Mouse (Mus musculus) NIH3T3 (cell line): Measurements from ENCODE around the gene Zmym6.

Source experiments
- DNase-seq: peaks from one replicate; pipeline ENCODE4 v3.0.0-alpha.2; 2012; ENCODE audit warnings: low read depth

Gene Zmym6

DNA sequence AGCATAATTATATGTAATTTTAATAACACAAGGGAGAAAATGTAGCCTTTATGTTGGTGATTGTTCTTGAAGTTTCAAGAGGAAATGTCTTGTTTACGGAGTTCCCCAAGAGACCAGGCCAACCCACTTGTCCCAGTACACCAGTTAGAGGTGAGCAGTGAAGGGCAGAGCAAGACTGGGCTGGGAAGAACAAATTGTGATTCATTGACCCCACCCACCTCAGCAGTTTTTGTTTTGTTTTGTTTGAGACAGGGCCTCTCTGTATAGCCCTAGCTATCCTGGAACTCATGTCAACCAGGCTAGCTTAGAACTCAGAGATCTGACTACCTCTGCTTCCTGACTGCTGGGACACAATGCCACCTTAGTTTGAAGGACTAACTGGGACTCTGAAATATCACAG is 47.1 kb downstream of the Zmym6 start:
- DNase-seq = no peak

DNA sequence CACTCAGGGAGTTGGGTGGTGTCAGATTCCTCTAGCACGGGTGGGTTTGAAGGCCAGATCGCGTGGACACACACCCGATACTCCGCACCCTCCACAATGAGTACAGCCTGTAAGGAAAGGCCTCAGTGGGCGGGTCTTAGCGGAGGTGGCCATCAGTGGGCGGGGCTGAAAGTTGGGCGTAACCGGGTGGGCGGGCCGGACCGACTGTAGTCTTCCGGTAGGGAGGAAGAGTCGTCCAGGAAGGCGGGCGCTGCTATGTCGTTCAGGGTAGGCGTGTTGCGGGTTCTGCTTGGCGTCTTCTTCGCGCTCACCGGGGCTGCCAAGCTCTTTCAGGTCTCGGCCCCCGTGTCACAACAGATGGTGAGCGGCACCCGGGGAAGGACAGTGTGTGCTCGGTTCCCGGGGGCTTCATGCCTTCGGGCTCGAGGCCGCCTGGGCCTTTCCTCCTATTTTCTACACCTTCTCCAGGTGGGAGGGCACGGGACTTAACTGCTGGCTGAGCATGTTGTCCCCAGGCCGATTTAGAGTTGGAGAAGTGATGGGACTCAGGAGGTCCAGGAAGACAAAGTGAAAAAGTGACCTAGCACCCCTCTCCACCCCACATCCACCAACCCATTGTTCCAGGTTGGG is 48.8 kb downstream of the Zmym6 start:
- peak; percentile 98 for DNase-seq

DNA sequence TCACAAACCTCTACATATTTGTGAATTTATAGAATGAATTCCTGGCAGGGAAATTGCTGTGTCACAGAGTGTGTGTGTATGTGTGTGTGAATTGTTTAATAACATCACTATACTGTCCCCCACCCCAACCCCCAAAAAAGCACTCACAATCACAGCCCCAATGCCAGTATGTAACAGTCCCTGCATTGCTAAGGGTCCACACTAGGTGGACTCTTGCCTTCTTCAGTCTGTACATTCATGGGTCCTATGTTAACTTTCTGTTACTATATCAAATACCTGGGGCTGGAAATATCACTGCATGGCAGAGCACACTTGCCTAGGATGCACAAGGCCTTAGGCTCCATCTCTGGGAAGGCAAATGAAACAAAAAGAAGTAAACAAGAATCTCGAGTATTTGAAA is 57.5 kb downstream of the Zmym6 start:
- no peak for DNase-seq

- peak; percentile 74 for DNase-seq
These were observed 60.4 kb downstream of the Zmym6 start for GRCm38 (mm10) chr4:127137591-127137990.

DNA sequence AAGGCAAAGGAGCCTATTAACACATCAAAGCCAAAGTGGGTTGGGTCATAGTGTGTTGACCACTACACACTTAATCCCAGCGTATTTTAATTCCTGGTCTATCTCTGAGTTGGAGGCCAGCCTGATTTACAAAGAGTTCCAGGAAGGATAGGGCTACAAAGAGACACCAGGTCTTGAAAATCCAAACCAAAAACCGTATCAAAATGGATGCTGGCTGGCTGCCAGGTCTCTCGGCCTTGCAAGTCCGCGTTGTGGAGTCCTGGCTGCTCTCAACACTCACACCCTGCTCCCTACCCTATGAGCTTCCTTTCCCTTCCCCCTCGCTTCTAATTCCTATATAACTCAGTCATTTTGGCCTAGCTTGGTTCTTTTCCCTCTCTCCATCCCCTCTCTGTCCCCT is 61.3 kb downstream of the Zmym6 start:
- DNase-seq = no peak

DNA sequence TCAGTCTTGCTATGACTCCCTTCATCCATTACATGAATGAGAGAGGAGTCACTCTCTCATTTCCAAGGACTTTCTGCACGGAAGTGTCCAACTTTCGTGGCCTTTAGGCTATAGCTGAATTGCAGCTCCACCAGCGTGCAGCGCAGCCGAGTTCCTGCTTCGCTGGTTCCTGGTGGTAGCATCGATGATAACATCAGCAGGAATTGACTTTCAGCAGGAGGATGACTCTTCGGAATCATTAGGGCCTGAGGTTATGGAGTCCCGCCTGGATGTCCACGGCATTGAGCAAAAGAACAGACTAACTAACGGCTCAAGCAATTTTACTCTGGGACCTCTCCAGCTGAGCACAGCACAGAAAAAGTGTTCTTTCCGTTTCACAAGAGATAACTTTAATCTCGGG is 72.8 kb downstream of the Zmym6 start:
- DNase-seq = no peak

DNA sequence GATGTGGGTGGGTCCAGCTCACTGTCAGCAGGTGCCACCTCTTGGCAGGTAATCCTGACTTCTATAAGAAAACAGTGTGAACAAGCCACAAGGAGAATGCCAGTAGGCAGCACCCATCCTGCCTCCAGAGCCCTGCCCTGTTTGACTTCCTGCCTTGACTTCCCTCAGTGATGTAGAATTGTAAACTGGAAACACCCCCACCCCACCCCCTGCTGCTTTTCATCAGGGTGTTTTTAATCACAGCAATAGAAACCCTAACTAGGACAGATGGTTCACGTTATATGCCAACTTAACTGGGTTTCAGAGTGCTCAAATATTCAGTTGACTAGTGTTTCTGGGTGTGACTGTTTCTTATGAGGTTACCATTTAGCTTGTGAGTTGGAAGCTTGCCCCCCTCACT is 76.2 kb downstream of the Zmym6 start:
- no peak for DNase-seq

- peak; percentile 14 for DNase-seq
These were observed 78.6 kb downstream of the Zmym6 start for GRCm38 (mm10) chr4:127155757-127156156.

GRCm38 (mm10) chr4:127157746-127158145 is 80.6 kb downstream of the Zmym6 start:
- no peak for DNase-seq

DNA sequence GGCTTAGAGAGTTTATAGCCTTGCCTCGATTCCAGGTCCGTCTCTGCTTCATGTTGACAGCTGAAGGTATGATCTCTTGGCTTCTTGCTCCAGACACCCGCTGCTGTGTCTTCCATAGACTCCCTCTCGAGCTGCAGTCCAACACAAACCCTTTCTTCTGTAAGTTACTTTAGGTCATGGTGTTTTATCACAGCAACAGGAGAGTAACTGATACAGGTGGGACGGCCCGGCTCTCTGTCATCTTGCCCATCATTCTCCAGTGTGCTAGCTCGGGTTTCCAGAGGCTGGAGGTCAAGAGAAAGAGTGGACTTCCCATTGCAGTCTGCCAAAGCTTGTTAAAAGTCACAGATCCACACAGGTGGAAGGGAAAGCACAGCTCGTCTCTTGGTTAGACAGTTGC is 86.7 kb downstream of the Zmym6 start:
- DNase-seq = no peak

- DNase-seq = no peak
These were observed 89.9 kb downstream of the Zmym6 start for GRCm38 (mm10) chr4:127167096-127167495.

- no peak for DNase-seq
These were observed 90.5 kb downstream of the Zmym6 start for GRCm38 (mm10) chr4:127167731-127168130.

DNA sequence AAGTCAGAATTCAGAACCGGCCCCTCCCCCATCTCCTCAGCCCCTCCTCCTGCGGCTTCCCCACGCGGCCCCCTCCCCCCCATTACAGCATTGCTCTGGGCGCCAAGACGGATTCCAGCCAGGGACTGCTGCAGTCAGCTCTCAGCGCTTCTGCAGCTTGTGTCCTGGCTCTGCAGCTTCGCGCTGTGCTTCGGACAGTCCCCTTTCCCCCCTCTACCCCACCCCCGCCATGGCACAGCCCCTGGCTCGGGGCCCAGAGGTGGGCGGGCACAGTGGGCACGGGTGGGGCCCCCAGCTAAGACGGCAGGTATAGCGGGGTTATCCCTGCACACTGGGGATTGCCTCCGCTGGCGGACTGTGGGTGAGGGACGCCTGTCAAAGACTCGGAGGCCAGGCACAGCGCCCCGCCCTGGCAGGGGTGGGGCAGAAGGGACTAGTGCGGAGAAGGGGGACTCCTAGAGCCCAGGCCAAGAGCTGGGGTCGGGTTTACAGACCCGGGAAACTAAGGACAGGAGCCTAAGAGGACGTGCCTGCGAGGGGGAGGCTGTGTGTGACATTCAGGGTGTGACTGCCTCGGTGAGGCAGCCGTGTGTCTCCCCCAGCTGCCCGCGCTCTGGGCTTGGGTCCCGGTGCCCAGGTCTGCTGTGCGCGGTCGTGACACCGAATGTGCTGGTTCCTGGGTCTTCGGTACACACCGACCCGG is 91.2 kb downstream of the Zmym6 start:
- DNase-seq = no peak

GRCm38 (mm10) chr4:127168914-127169345 is 91.7 kb downstream of the Zmym6 start, which contains the start of gene Dlgap3:
Gene Dlgap3, plus strand, starts transcription at chr4:127169204.
- DNase-seq = no peak

DNA sequence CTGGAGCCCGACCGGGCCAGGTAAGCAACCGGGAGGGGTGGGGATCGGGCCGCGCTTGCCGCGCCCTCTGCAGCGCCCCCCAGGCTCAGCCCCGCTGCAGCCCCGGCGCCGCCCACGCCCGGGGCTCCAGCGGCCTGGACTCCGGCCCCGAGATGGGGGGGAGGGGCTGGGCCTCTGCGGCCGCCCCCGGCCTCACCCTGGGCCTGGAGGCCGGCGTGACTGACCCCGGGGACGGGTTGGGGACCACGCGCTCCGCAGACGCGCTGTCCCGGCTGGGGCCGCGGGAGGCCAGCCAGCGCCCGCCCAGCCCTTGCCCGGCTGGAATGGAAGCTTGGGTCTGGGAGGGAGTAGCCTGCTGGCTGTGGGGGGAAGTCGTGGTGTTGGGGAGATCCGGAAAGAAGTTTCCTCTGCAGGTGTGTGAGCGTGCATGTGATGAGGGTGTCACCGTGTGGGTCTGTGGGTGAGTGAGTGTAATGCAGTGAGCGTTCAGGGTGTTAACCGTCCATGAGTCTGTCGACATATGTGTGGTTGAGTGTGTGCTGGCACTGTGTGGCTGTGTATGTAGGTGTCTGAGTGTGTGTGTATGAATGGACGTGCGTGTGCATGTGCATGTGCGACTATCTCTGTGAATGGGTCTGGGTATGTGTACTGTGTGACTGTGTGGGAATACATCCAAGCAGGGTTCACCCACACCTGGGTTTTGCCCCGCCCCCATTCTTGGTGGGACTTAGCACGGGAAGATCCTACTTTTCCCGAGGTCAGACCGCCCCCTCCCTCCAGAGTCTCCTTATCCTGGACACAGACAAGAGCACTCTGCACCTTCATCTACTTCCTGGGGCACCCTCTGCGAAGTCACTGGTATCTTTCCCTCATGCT is 92.4 kb downstream of the Zmym6 start:
- no peak for DNase-seq

GRCm38 (mm10) chr4:127170866-127171265 is 93.7 kb downstream of the Zmym6 start:
- DNase-seq = no peak

GRCm38 (mm10) chr4:127171341-127171905 is 94.2 kb downstream of the Zmym6 start:
- DNase-seq = no peak

GRCm38 (mm10) chr4:127172119-127172518 is 94.9 kb downstream of the Zmym6 start:
- DNase-seq = no peak

- DNase-seq = no peak
These were observed 95.4 kb downstream of the Zmym6 start for GRCm38 (mm10) chr4:127172614-127173013.

GRCm38 (mm10) chr4:127173461-127173860 is 96.3 kb downstream of the Zmym6 start:
- peak; percentile 91 for DNase-seq
